Mouse (Mus musculus): ENCODE data around the gene Taldo1. TPM values are rescaled to one million over a fixed set of nuclear protein-coding genes. Genes with fewer than 3 reads are reported as not detected.
"Not testable (repeated sequence)": the region's sequence is repeated elsewhere in the genome, so short reads cannot be mapped to it uniquely, and the experiment has no call there.

The Taldo1 gene
- polyA plus RNA-seq, 1 experiment from 2014 or later: 225 TPM

GRCm38 (mm10) chr7:141390326-141391259, 1.4 kb upstream of the Taldo1 start:
- no peaks in the 10 kb centered on the region for H3K27me3 ChIP-seq
- H3K36me3 ChIP-seq: no peaks in the 10 kb centered on the region
- H3K9ac ChIP-seq: no peak overlapping the region
- H3K4me3 ChIP-seq: no peak overlapping the region
- H3K27ac ChIP-seq: no peak overlapping the region
- peaks cover 12% of the 10 kb centered on the region for H3K4me1 ChIP-seq (replicated peaks)
- 52% methylated on average over 9 of the region's 9 CpGs for WGBS
- H3K9me3 ChIP-seq (replicated peaks): no peaks in the 10 kb centered on the region
- no peak overlapping the region for H3K4me2 ChIP-seq
- ATAC-seq (replicated peaks; ENCODE audit: insufficient number of reproducible peaks, insufficient read depth, low FRiP score, low read depth): no peak

DNA sequence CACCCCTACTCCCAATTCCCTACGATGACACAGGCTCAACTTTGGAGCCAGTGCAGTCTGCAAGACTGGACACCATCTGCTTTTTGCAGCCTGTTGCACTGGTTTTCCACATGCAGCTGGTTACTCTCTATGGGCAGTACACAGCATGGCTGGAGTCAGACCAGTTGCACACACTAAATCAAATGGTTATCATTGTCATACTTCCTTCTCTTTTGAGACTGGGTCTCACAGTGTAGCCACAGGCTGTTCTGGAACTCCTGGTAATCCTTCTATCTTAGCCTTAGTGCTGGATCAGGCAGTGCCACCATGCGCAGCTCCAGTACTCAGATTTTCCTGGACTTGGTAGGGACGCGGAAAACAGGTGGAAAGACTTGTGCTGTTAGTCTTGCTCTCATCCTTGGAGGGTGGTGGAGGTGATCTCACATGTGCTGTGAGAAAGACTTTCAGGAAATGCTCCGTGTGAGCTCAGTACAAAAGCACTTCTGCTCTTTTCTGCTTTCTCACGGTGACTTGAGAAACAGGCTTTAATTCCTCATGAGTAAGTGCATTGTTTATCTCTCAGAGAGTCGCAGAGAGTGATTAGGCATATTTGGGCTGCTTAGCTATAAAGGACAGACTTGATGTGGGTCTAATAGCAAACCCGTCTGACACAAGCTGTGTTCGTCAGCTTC, 688 bp downstream of the Taldo1 start:
- Histone ChIP-seq H3K36me3 (peaks cover 13% of the 10 kb centered on the region), H3K27me3 (no peaks in the 10 kb centered on the region), H3K4me2 (peak overlapping the region; percentile 82), H3K27ac (peak overlapping the region; percentile 50), H3K9me3 (replicated peaks) (no peaks in the 10 kb centered on the region), H3K4me3 (peak overlapping the region; percentile 69), H3K4me1 (replicated peaks) (peaks cover 12% of the 10 kb centered on the region), H3K9ac (peak overlapping the region; percentile 59)
- 23% methylated on average over 9 of the region's 9 CpGs for WGBS
- no peak; the same call in 1 of the 2 replicates for ATAC-seq (replicated peaks; ENCODE audit: insufficient number of reproducible peaks, insufficient read depth, low FRiP score, low read depth)

- no peak for ATAC-seq (replicated peaks; ENCODE audit: insufficient number of reproducible peaks, insufficient read depth, low FRiP score, low read depth)
- no peak overlapping the region for H3K9ac ChIP-seq
- H3K4me3 ChIP-seq: no peak overlapping the region
- H3K27me3 ChIP-seq: no peaks in the 10 kb centered on the region
- no peak overlapping the region for H3K4me2 ChIP-seq
- peaks cover 27% of the 10 kb centered on the region for H3K36me3 ChIP-seq
- no peaks in the 10 kb centered on the region for H3K9me3 ChIP-seq (replicated peaks)
- 76% methylated on average over 7 of the region's 7 CpGs for WGBS
- H3K27ac ChIP-seq: no peak overlapping the region
- H3K4me1 ChIP-seq (replicated peaks): peaks cover 12% of the 10 kb centered on the region
Measured at GRCm38 (mm10) chr7:141394158-141394557, 2.2 kb downstream of the Taldo1 start.

- no peak overlapping the region for H3K4me2 ChIP-seq
- peaks cover 12% of the 10 kb centered on the region for H3K4me1 ChIP-seq (replicated peaks)
- no peak for ATAC-seq (replicated peaks; ENCODE audit: insufficient number of reproducible peaks, insufficient read depth, low FRiP score, low read depth)
- H3K36me3 ChIP-seq: peaks cover 33% of the 10 kb centered on the region
- H3K27me3 ChIP-seq: no peaks in the 10 kb centered on the region
- no peak overlapping the region for H3K9ac ChIP-seq
- 21% methylated on average over 6 of the region's 6 CpGs for WGBS
- H3K9me3 ChIP-seq (replicated peaks): no peaks in the 10 kb centered on the region
- no peak overlapping the region for H3K27ac ChIP-seq
- H3K4me3 ChIP-seq: no peak overlapping the region
Measured at GRCm38 (mm10) chr7:141394771-141395170, 2.8 kb downstream of the Taldo1 start.

GRCm38 (mm10) chr7:141395348-141395747, 3.3 kb downstream of the Taldo1 start:
- no peak for ATAC-seq (replicated peaks; ENCODE audit: insufficient number of reproducible peaks, insufficient read depth, low FRiP score, low read depth)
- H3K9me3 ChIP-seq (replicated peaks): no peaks in the 10 kb centered on the region
- 76% methylated on average over 1 of the region's 1 CpGs for WGBS
- no peak overlapping the region for H3K27ac ChIP-seq
- H3K4me2 ChIP-seq: no peak overlapping the region
- H3K4me1 ChIP-seq (replicated peaks): peaks cover 12% of the 10 kb centered on the region
- H3K27me3 ChIP-seq: no peaks in the 10 kb centered on the region
- H3K4me3 ChIP-seq: no peak overlapping the region
- H3K9ac ChIP-seq: no peak overlapping the region
- peaks cover 38% of the 10 kb centered on the region for H3K36me3 ChIP-seq

DNA sequence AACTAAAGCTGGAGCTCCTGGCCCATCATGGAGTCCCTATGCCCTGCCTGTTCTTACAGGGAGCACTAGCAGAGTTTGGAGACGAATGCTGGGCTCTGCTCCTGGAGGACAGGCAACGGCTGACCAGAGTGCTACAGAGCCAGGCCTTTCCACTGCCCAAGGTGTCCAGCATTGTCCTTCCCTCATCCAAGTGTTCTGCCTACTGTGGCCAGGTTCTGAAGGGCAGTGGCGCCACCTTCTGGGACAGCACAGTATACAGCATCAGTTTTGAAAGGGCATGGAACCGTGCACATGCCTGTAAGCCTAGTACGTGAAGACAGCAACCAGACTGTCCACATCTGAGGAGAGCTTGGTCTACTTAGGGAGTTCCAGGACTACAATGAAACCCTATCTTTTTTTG, 11.3 kb downstream of the Taldo1 start:
- no peaks in the 10 kb centered on the region for H3K27me3 ChIP-seq
- H3K4me3 ChIP-seq: no peak overlapping the region
- H3K4me1 ChIP-seq (replicated peaks): no peaks in the 10 kb centered on the region
- no peak overlapping the region for H3K4me2 ChIP-seq
- H3K27ac ChIP-seq: no peak overlapping the region
- 46% methylated on average over 5 of the region's 5 CpGs for WGBS
- 0 out of 2 replicates have a peak, but pooled peaks have one; percentile 51 for ATAC-seq (replicated peaks; ENCODE audit: insufficient number of reproducible peaks, insufficient read depth, low FRiP score, low read depth)
- H3K36me3 ChIP-seq: peaks cover 49% of the 10 kb centered on the region
- no peak overlapping the region for H3K9ac ChIP-seq
- no peaks in the 10 kb centered on the region for H3K9me3 ChIP-seq (replicated peaks)

GRCm38 (mm10) chr7:141405466-141405865, 13.5 kb downstream of the Taldo1 start:
- Histone ChIP-seq H3K27ac (no peak overlapping the region), H3K4me2 (no peak overlapping the region), H3K9me3 (replicated peaks) (no peaks in the 10 kb centered on the region), H3K36me3 (peaks cover 30% of the 10 kb centered on the region), H3K27me3 (no peaks in the 10 kb centered on the region), H3K4me1 (replicated peaks) (peaks cover 3% of the 10 kb centered on the region), H3K9ac (no peak overlapping the region), H3K4me3 (no peak overlapping the region)
- WGBS: 72% methylated on average over 4 of the region's 4 CpGs
- no peak for ATAC-seq (replicated peaks; ENCODE audit: insufficient number of reproducible peaks, insufficient read depth, low FRiP score, low read depth)

- peaks cover 11% of the 10 kb centered on the region for H3K36me3 ChIP-seq
- WGBS: 94% methylated on average over 7 of the region's 7 CpGs
- not testable (repeated sequence) for ATAC-seq (replicated peaks; ENCODE audit: insufficient number of reproducible peaks, insufficient read depth, low FRiP score, low read depth); H3K9me3 ChIP-seq (replicated peaks); H3K27ac ChIP-seq; H3K27me3 ChIP-seq; H3K4me2 ChIP-seq; H3K4me3 ChIP-seq; H3K4me1 ChIP-seq (replicated peaks); H3K9ac ChIP-seq
Measured at GRCm38 (mm10) chr7:141407670-141408069, 15.7 kb downstream of the Taldo1 start.

- 14% methylated on average over 11 of the region's 11 CpGs for WGBS
- Histone ChIP-seq H3K27ac (no peak overlapping the region), H3K4me1 (replicated peaks) (peaks cover 10% of the 10 kb centered on the region), H3K9ac (no peak overlapping the region), H3K27me3 (no peaks in the 10 kb centered on the region), H3K4me2 (no peak overlapping the region), H3K9me3 (replicated peaks) (no peaks in the 10 kb centered on the region), H3K36me3 (peaks cover 8% of the 10 kb centered on the region; the same call in 1 of the 2 replicates), H3K4me3 (no peak overlapping the region)
- peak; percentile 79 for ATAC-seq (replicated peaks; ENCODE audit: insufficient number of reproducible peaks, insufficient read depth, low FRiP score, low read depth)
Measured at GRCm38 (mm10) chr7:141408833-141409232, 16.8 kb downstream of the Taldo1 start.

DNA sequence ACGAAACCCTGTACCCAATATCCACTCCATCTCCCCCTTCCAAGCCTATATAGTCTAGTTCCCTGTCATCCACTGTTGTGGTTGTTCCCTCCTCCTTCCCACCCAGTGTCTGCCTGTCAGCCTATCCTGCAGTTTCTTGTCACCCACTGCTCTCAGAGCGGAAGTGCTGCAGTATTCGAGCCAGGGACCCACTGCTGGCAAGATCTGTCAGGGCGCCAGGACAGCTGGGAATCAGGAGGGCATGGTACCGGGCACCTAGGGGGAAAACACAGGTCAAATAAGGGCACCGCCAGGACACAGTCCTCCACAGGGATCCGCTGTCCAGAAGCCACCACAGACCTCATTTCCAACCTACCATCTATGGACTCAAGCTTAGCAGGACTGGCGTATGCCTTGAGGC, 18.6 kb downstream of the Taldo1 start:
- no peak for ATAC-seq (replicated peaks; ENCODE audit: insufficient number of reproducible peaks, insufficient read depth, low FRiP score, low read depth)

GRCm38 (mm10) chr7:141411667-141412066, 19.7 kb downstream of the Taldo1 start:
- Histone ChIP-seq H3K9me3 (replicated peaks) (no peaks in the 10 kb centered on the region), H3K4me2 (no peak overlapping the region), H3K27ac (no peak overlapping the region), H3K9ac (no peak overlapping the region), H3K4me1 (replicated peaks) (peaks cover 14% of the 10 kb centered on the region), H3K36me3 (peaks cover 8% of the 10 kb centered on the region; the same call in 1 of the 2 replicates), H3K4me3 (no peak overlapping the region), H3K27me3 (no peaks in the 10 kb centered on the region)
- no peak for ATAC-seq (replicated peaks; ENCODE audit: insufficient number of reproducible peaks, insufficient read depth, low FRiP score, low read depth)
- 75% methylated on average over 1 of the region's 1 CpGs for WGBS

More for the DNA sequence above, 18.6 kb downstream of the Taldo1 start:
- peaks cover 14% of the 10 kb centered on the region for H3K4me1 ChIP-seq (replicated peaks)
- H3K27me3 ChIP-seq: no peaks in the 10 kb centered on the region
- 88% methylated on average over 8 of the region's 8 CpGs for WGBS
- no peak overlapping the region for H3K4me2 ChIP-seq
- H3K4me3 ChIP-seq: no peak overlapping the region
- H3K9ac ChIP-seq: no peak overlapping the region
- H3K36me3 ChIP-seq: peaks cover 8% of the 10 kb centered on the region; the same call in 1 of the 2 replicates
- no peaks in the 10 kb centered on the region for H3K9me3 ChIP-seq (replicated peaks)
- H3K27ac ChIP-seq: no peak overlapping the region

Data from heart, embryonic 15.5 days (tissue).